Mouse (Mus musculus): ENCODE data around the gene Abhd16b. TPM values are rescaled to one million over a fixed set of nuclear protein-coding genes. Genes with fewer than 3 reads are reported as not detected.

The Abhd16b gene
- polyA plus RNA-seq (2015; fragmentation: Nextera tagmentation; extraction: Ambion mirVana) = 0.17 and 0.19 TPM in 2 replicates

DNA sequence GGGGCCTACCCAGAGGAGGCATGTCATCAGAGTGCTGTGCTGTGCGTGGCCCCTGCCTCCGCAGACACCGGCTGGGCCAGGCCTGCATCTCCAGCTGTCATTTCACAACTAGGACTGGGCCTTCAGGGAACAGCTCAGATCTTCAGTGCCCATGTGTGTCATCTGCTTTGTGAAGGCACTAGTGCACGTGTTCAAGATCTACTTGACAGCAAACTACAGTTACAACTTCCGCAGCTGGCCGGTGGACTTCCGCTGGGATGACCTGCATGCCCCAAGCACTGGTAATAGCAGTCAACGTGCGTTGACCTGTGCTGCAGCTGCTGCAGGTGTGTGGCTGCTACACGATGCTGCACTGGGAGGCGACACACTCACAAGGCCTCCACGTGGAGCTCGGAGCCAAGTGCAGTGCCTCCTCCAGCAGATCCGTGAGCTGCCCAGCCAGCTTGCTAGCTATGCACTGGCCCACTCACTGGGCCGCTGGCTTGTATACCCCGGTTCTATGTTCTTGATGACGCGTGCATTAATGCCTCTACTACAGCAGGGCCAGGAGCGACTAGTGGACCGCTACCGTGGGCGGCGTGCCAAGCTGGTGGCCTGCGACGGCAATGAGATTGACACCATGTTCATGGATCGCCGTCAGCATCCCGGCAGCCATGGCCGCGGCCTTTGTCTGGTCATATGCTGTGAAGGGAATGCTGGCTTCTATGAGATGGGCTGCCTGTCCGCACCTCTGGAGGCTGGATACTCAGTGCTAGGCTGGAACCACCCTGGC is at the start of gene Abhd16b:
Gene Abhd16b (plus strand): TSS at position 51 of the 772 bp plus-strand sequence.
- Histone ChIP-seq H3K4me2 (ENCODE audit: low read depth, low read length) (no peak within 1 kb of the TSS), H3K27me3 (ENCODE audit: control insufficient read depth, insufficient read depth, low read length) (no peaks in the 10 kb centered on the region), H3K27ac (ENCODE audit: low read length) (no peak within 1 kb of the TSS), H3K9ac (ENCODE audit: low read length) (no peak within 1 kb of the TSS), H3K36me3 (ENCODE audit: control insufficient read depth, insufficient read depth) (no peaks in the 10 kb centered on the region), H3K9me3 (replicated peaks; ENCODE audit: control insufficient read depth, low read length) (no peaks in the 10 kb centered on the region), H3K4me3 (ENCODE audit: low read length) (no peak within 1 kb of the TSS), H3K4me1 (ENCODE audit: control insufficient read depth, insufficient read depth, low read length) (peaks cover 11% of the 10 kb centered on the region)
- no peak for ATAC-seq (replicated peaks; ENCODE audit: extremely low read depth, insufficient read depth, low FRiP score)
- WGBS = 81% methylated on average over 31 of the region's 31 CpGs

DNA sequence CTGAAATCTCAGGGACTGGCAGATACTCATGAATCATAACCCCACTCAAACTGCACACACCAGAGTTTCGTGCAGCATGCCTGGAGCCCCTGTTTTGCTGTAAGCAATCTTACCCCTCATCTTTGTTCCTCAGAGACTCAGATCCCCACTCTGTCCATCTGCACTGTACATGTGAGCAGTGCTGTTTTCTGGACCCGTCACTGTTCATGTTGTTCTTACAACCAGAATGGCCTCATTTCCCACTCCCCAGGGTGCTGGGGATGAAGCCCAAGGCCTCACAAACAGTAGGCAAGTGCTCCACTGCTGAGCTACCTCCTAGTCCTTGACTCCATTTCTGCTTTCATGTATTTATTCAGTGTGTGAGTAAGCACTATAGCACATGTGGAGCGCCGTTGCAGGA is 40.8 kb upstream of the Abhd16b start:
- whole genome bisulfite sequencing = 79% methylated on average over 4 of the region's 4 CpGs
- no peaks in the 10 kb centered on the region for H3K36me3 ChIP-seq (ENCODE audit: control insufficient read depth, insufficient read depth)
- no peaks in the 10 kb centered on the region for H3K27me3 ChIP-seq (ENCODE audit: control insufficient read depth, insufficient read depth, low read length)
- no peak for ATAC-seq (replicated peaks; ENCODE audit: extremely low read depth, insufficient read depth, low FRiP score)
- no peaks in the 10 kb centered on the region; the same call in 1 of the 2 replicates for H3K4me1 ChIP-seq (ENCODE audit: control insufficient read depth, insufficient read depth, low read length)
- H3K9ac ChIP-seq (ENCODE audit: low read length) = no peak overlapping the region
- no peak overlapping the region for H3K27ac ChIP-seq (ENCODE audit: low read length)
- no peak overlapping the region for H3K4me2 ChIP-seq (ENCODE audit: low read depth, low read length)
- no peaks in the 10 kb centered on the region; the same call in 1 of the 2 replicates for H3K9me3 ChIP-seq (replicated peaks; ENCODE audit: control insufficient read depth, low read length)
- H3K4me3 ChIP-seq (ENCODE audit: low read length) = no peak overlapping the region

DNA sequence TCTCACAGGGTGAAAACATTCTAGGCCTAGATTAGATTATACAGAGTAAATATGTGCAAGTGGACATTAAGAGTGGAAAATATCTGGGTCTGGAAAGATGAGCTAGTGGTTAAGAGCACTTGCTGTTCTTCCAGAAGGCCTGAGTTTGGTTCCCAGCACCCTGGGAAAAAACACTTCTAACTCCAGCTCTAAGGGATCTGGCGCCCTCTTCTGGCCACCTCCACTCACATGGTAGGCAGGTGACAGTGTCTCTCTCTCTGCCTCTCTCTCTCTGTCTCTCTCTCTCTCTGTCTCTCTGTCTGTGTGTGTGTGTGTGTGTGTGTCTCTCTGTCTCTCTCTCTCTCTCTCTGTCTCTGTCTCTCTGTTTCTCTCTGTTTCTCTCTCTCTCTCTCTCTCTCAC is 39.7 kb upstream of the Abhd16b start:
- H3K4me2 ChIP-seq (ENCODE audit: low read depth, low read length) = no peak overlapping the region
- H3K4me3 ChIP-seq (ENCODE audit: low read length) = no peak overlapping the region
- no peaks in the 10 kb centered on the region for H3K27me3 ChIP-seq (ENCODE audit: control insufficient read depth, insufficient read depth, low read length)
- no peak overlapping the region for H3K9ac ChIP-seq (ENCODE audit: low read length)
- ATAC-seq (replicated peaks; ENCODE audit: extremely low read depth, insufficient read depth, low FRiP score) = no peak
- H3K36me3 ChIP-seq (ENCODE audit: control insufficient read depth, insufficient read depth) = no peaks in the 10 kb centered on the region
- WGBS = 67% methylated on average over 1 of the region's 1 CpGs
- no peaks in the 10 kb centered on the region; the same call in 1 of the 2 replicates for H3K9me3 ChIP-seq (replicated peaks; ENCODE audit: control insufficient read depth, low read length)
- H3K4me1 ChIP-seq (ENCODE audit: control insufficient read depth, insufficient read depth, low read length) = peaks cover 4% of the 10 kb centered on the region
- no peak overlapping the region for H3K27ac ChIP-seq (ENCODE audit: low read length)

DNA sequence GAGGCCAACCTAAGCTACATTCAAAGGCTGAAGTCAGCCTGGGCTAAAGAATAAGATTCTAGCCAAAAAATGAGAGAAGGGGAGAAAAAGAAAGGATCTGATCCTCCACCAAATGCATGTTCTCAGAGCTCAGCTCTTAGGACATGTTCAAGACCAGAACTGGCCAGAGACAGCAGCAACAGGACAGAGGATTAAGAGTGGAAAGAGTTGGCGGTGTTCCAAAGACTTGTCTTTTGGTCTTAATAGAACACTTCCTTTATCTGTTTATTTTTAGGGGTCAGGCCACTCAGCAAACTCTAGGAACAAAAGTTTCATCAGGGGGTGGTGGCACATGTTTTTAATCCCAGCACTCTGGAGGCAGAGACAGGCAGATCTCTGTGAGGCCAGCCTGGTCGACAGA is 37.1 kb upstream of the Abhd16b start:
- 58% methylated on average over 2 of the region's 2 CpGs for WGBS
- ATAC-seq (replicated peaks; ENCODE audit: extremely low read depth, insufficient read depth, low FRiP score) = no peak
- H3K4me3 ChIP-seq (ENCODE audit: low read length) = no peak overlapping the region

DNA sequence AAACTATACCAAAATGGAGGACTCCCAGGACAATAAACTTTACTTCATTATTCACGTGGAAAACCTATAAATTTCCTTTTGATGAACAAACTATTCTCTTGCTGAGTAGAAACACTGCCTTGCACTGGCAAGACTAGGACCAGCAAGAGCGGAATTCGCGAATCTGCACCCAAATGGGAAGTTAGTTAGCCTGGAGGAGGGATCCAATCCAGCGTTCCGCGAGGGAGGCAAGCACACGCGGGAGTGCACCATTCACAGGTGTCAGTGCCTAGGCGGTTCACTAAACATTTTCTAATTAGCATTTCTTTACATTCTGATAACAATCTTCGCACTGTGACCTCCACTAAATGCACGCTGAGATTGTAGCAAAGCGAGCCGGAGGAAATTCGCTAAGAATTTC is 35.2 kb upstream of the Abhd16b start:
- Histone ChIP-seq H3K27me3 (ENCODE audit: control insufficient read depth, insufficient read depth, low read length) (peaks cover 3% of the 10 kb centered on the region; the same call in 1 of the 2 replicates), H3K9ac (ENCODE audit: low read length) (peak overlapping the region; percentile 87), H3K27ac (ENCODE audit: low read length) (no peak overlapping the region), H3K9me3 (replicated peaks; ENCODE audit: control insufficient read depth, low read length) (no peaks in the 10 kb centered on the region; the same call in 1 of the 2 replicates), H3K4me3 (ENCODE audit: low read length) (peak overlapping the region; percentile 82), H3K4me2 (ENCODE audit: low read depth, low read length) (peak overlapping the region; percentile 99), H3K4me1 (ENCODE audit: control insufficient read depth, insufficient read depth, low read length) (peaks cover 12% of the 10 kb centered on the region), H3K36me3 (ENCODE audit: control insufficient read depth, insufficient read depth) (no peaks in the 10 kb centered on the region)
- no peak for ATAC-seq (replicated peaks; ENCODE audit: extremely low read depth, insufficient read depth, low FRiP score)
- WGBS = 6% methylated on average over 15 of the region's 15 CpGs

More for the DNA sequence above, 37.1 kb upstream of the Abhd16b start:
- H3K27me3 ChIP-seq (ENCODE audit: control insufficient read depth, insufficient read depth, low read length) = no peaks in the 10 kb centered on the region
- no peak overlapping the region for H3K27ac ChIP-seq (ENCODE audit: low read length)
- no peak overlapping the region for H3K9ac ChIP-seq (ENCODE audit: low read length)
- H3K4me2 ChIP-seq (ENCODE audit: low read depth, low read length) = no peak overlapping the region
- no peaks in the 10 kb centered on the region for H3K36me3 ChIP-seq (ENCODE audit: control insufficient read depth, insufficient read depth)
- peaks cover 11% of the 10 kb centered on the region for H3K4me1 ChIP-seq (ENCODE audit: control insufficient read depth, insufficient read depth, low read length)
- H3K9me3 ChIP-seq (replicated peaks; ENCODE audit: control insufficient read depth, low read length) = no peaks in the 10 kb centered on the region; the same call in 1 of the 2 replicates

DNA sequence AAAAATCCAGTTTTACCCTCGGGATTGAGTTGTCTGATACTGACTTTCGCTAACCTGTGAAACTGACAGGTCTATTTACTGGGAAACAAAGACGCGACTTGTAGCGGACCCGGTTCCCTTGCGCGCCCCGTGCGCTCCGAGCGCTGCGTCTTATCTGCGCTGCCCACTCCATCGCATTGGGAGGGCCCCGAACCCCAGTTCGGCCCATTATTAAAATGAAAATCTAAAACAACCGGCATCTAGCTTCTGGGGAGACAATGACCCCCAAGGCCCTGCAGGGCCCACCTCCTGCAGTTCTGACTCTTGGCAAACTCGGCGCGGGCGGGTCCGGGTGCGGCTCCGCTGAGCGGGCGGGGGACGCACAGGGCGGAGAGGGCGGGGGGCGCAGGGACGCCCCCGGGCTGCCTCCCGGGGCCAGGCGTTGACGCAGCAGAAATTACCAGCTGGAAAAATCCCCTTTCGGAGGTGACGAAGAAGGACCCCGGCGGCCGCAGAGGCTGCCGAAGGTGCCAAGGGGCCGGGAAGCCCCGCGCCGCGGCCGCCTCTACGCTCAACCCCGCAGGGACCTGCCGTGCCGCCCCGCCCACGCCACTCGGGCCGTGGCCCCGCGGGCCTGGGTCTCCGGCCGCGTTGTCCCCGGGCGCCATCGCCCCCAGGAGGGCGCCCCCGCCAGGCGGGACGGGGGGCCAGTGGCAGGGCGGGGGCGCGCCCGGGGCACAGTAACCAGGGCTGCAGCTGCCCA is 34.4 kb upstream of the Abhd16b start:
- WGBS = under 1% methylated on average over 71 of the region's 72 CpGs
- H3K9me3 ChIP-seq (replicated peaks; ENCODE audit: control insufficient read depth, low read length) = no peaks in the 10 kb centered on the region
- H3K27me3 ChIP-seq (ENCODE audit: control insufficient read depth, insufficient read depth, low read length) = peaks cover 3% of the 10 kb centered on the region; the same call in 1 of the 2 replicates
- H3K4me2 ChIP-seq (ENCODE audit: low read depth, low read length) = peak overlapping the region; percentile 99
- H3K36me3 ChIP-seq (ENCODE audit: control insufficient read depth, insufficient read depth) = no peaks in the 10 kb centered on the region
- H3K4me3 ChIP-seq (ENCODE audit: low read length) = peak overlapping the region; percentile 82
- peaks cover 12% of the 10 kb centered on the region for H3K4me1 ChIP-seq (ENCODE audit: control insufficient read depth, insufficient read depth, low read length)
- peak overlapping the region; percentile 80 for H3K27ac ChIP-seq (ENCODE audit: low read length)
- ATAC-seq (replicated peaks; ENCODE audit: extremely low read depth, insufficient read depth, low FRiP score) = no peak; the same call in 1 of the 2 replicates
- peak overlapping the region; percentile 87 for H3K9ac ChIP-seq (ENCODE audit: low read length)

DNA sequence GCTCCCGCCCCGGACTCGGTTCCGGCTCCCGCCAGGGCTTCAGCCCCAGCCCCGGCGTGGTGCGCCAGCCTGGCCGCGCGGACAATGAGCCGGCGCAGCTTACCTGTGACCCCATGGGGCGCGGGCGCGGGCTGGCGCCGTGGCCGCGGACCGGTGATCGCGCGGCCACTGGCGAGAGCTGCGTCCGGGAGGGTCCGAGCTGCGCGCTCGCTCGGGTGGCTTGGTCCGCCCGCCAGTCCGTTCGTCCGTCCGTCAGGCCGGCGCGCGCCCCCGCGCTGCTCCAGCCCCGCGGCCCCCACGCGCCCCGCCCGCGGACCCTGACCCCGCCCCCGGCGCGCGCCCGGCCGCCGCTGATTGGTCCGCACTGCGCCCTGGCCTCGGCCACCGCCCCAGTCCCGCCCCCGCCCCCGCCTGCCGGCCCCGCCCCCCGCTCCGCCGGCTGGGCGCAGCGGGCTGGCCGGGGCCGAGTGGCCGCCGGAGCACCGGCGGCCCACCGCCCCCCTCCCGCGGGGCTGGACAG is 33.8 kb upstream of the Abhd16b start, which contains the start of gene Zbtb46:
Gene Zbtb46 (minus strand): TSS at position 274 of the 520 bp plus-strand sequence.
- H3K4me2 ChIP-seq (ENCODE audit: low read depth, low read length) = peak within 1 kb of the TSS; percentile 99
- no peaks in the 10 kb centered on the region for H3K36me3 ChIP-seq (ENCODE audit: control insufficient read depth, insufficient read depth)
- WGBS = under 1% methylated on average over 66 of the region's 83 CpGs
- H3K27me3 ChIP-seq (ENCODE audit: control insufficient read depth, insufficient read depth, low read length) = peaks cover 3% of the 10 kb centered on the region; the same call in 1 of the 2 replicates
- H3K9ac ChIP-seq (ENCODE audit: low read length) = peak within 1 kb of the TSS; percentile 87
- H3K9me3 ChIP-seq (replicated peaks; ENCODE audit: control insufficient read depth, low read length) = no peaks in the 10 kb centered on the region
- H3K4me1 ChIP-seq (ENCODE audit: control insufficient read depth, insufficient read depth, low read length) = peaks cover 12% of the 10 kb centered on the region
- H3K27ac ChIP-seq (ENCODE audit: low read length) = peak within 1 kb of the TSS; percentile 80
- H3K4me3 ChIP-seq (ENCODE audit: low read length) = peak within 1 kb of the TSS; percentile 82
- ATAC-seq (replicated peaks; ENCODE audit: extremely low read depth, insufficient read depth, low FRiP score) = peak; percentile 91

DNA sequence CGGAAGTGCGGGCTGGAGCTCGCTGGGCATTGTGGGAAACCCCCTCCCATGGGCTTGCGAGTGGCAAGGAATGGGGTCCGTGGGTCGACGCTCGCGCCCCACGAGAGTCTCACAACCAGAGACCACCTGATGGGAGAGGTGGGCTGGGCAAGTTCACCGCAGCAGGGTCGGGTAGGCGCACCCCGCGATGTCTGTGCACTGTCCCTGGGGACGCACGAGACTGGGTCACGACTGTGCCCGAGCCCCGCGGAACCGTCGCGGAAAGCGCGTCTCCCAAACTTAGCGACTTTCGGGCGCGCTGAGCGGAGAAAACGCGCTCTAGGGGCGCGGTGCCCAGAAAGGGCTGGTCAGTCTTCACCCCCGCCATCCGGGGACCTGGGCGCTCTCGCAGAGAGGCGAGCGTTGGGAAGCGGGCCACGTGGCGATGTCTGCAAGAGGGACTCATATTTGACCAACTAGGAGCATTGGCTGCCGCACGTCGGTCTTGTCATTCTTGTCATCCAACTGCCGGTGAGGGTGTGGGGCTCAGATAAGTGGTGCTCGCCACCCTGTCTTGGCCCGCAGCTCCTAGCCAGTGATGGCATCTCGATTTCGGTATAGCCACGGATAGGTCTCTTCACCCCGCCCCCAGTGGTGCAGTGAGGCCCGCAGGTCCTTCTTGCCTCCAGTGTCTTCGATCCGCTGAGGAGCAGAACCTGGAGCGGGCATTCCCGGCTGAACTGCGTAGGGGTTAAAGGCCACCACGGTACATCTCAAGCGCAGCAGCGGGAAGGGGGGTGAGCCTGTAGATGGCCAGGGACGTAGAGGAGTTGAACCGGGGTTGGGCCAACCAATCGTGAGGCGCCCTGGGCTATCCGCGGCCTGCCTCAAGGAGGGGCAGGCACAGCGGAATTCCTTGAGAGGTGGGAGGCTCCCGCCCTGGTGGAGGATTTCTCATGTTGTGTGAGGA is 33.1 kb upstream of the Abhd16b start:
- H3K27me3 ChIP-seq (ENCODE audit: control insufficient read depth, insufficient read depth, low read length) = peaks cover 3% of the 10 kb centered on the region; the same call in 1 of the 2 replicates
- H3K9me3 ChIP-seq (replicated peaks; ENCODE audit: control insufficient read depth, low read length) = no peaks in the 10 kb centered on the region
- peak overlapping the region; percentile 82 for H3K4me3 ChIP-seq (ENCODE audit: low read length)
- peak; percentile 18 for ATAC-seq (replicated peaks; ENCODE audit: extremely low read depth, insufficient read depth, low FRiP score)
- H3K4me2 ChIP-seq (ENCODE audit: low read depth, low read length) = peak overlapping the region; percentile 99
- 1% methylated on average over 71 of the region's 71 CpGs for WGBS
- peaks cover 12% of the 10 kb centered on the region for H3K4me1 ChIP-seq (ENCODE audit: control insufficient read depth, insufficient read depth, low read length)
- H3K36me3 ChIP-seq (ENCODE audit: control insufficient read depth, insufficient read depth) = no peaks in the 10 kb centered on the region
- H3K9ac ChIP-seq (ENCODE audit: low read length) = peak overlapping the region; percentile 81
- H3K27ac ChIP-seq (ENCODE audit: low read length) = peak overlapping the region; percentile 76

All from heart, embryonic 16.5 days (tissue).